Mouse (Mus musculus): ENCODE results near the gene Msh5.

- TF ChIP-seq ZC3H11A (IDR thresholded peaks at IDR 0.05; ENCODE audit: borderline replicate concordance, low read depth, low read length) (no peak), MAFK (IDR thresholded peaks at IDR 0.05; ENCODE audit: insufficient read depth, low read depth, low read length) (no peak), ZNF384 (IDR thresholded peaks at IDR 0.05; ENCODE audit: low read depth, low read length) (no peak)
These were observed 13.5 kb upstream of the Msh5 start for GRCm38 (mm10) chr17:35060071-35060470.
